Mouse (Mus musculus): ENCODE data around the gene Notch1. TPM values are rescaled to one million over a fixed set of nuclear protein-coding genes. Genes with fewer than 3 reads are reported as not detected.

Gene Notch1
- total and polyA plus RNA-seq, 3 experiments, result 0.06 TPM; not detected in 2

DNA sequence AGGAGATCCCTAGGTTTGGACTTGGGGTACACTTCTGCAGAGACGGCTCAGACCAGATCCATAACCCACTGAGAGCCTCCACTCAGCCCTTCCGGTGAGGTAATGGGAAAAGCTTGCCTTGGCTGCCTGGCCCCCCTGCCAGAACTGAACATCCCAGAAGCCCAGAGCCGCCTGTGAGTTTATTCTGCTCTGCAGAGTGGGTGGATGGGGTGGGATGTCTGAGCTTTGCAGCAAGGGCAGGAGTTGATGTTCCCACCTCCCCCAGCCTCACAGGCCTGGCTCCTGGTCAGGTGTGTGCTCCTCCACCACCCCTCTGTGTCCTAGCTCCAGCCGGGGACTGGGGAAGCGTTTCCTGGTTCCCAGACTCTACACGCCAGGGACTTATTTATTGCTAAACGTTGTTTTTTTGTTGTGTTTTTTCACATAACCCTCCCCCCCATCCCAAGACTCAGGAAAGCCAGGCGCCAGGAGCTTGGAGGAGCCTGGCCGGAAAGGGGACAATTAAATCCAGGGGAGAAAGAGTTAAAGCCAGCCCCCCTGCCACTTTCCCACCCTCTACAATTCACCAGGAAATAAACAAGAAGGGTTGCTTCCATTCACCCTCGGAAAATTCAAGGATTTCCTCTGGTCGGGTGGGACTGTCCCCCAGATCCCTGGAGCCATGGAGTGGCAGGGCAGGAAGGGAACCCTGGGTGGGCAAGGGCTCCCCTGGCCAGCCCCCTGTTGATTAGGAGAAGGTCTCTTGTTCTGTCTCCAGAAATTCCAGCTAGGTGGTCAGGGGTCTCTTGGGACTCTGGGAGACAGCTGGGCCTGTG, 10.2 kb upstream of the Notch1 start:
- Histone ChIP-seq H3K36me3 (ENCODE audit: control insufficient read depth in 1 of 2, insufficient read depth in 2 of 2, low read length in 2 of 2) (no peaks in the 10 kb centered on the region), H3K79me2 (ENCODE audit: control insufficient read depth, insufficient read depth, low read length, poor library complexity) (no peaks in the 10 kb centered on the region), H3K9me3 (replicated peaks; ENCODE audit: insufficient read depth, low read length) (no peaks in the 10 kb centered on the region), H3K9ac (ENCODE audit: control insufficient read depth, low read depth, low read length, poor library complexity, severe bottlenecking) (no peak overlapping the region), H3K27me3 (ENCODE audit: control insufficient read depth in 1 of 2, insufficient read depth in 2 of 2, low read length in 2 of 2) (peaks cover 2 to 4% of the 10 kb centered on the region in 2 experiments; a peak in 3 of 4 replicates), H3K4me3 (ENCODE audit: control insufficient read depth in 1 of 2, insufficient read depth in 1 of 2, low read depth in 2 of 2, low read length in 2 of 2) (no peak overlapping the region), H3K4me1 (ENCODE audit: control insufficient read depth in 1 of 2, insufficient read depth in 2 of 2, low read length in 2 of 2) (no peaks in the 10 kb centered on the region), H3K27ac (ENCODE audit: control insufficient read depth, low read depth, low read length) (no peak overlapping the region)
- no peak for TF ChIP-seq MYB (IDR thresholded peaks at IDR 0.05; ENCODE audit: low read depth, low read length)
- TF ChIP-seq MYC (IDR thresholded peaks at IDR 0.05; ENCODE audit: low read depth, low read length), result no peak
- TF ChIP-seq MAZ (IDR thresholded peaks at IDR 0.05; ENCODE audit: low read depth, low read length), result no peak
- TF ChIP-seq KAT2A (conservative IDR thresholded peaks at IDR 0.05; ENCODE audit: low read depth, low read length), result no peak
- no peak for TF ChIP-seq TBP (IDR thresholded peaks at IDR 0.05; ENCODE audit: low read depth, low read length)
- TF ChIP-seq RAD21 (IDR thresholded peaks at IDR 0.05; ENCODE audit: low read depth, low read length), result no peak
- TF ChIP-seq MAFK (IDR thresholded peaks at IDR 0.05; ENCODE audit: borderline replicate concordance, low read depth, low read length), result no peak
- TF ChIP-seq TCF12 (IDR thresholded peaks at IDR 0.05; ENCODE audit: low read depth, low read length), result no peak
- TF ChIP-seq MXI1 (IDR thresholded peaks at IDR 0.05; ENCODE audit: low read depth, low read length), result no peak
- TF ChIP-seq POLR2AphosphoS2 (IDR thresholded peaks at IDR 0.05; ENCODE audit: low read length), result no peak
- TF ChIP-seq CHD2 (IDR thresholded peaks at IDR 0.05; ENCODE audit: low read length), result no peak
- no peak for TF ChIP-seq NRF1 (IDR thresholded peaks at IDR 0.05; ENCODE audit: insufficient read depth, low read depth, low read length, poor library complexity, severe bottlenecking)
- no peak for TF ChIP-seq ZNF384 (IDR thresholded peaks at IDR 0.05; ENCODE audit: low read depth, low read length)
- no peak for TF ChIP-seq USF1 (IDR thresholded peaks at IDR 0.05; ENCODE audit: low read depth, low read length)
- no peak for TF ChIP-seq CHD1 (IDR thresholded peaks at IDR 0.05; ENCODE audit: low read depth, low read length)
- TF ChIP-seq ZMIZ1 (IDR thresholded peaks at IDR 0.05; ENCODE audit: low read depth, low read length), result no peak
- no peak for TF ChIP-seq TAL1 (IDR thresholded peaks at IDR 0.05; ENCODE audit: low read length)
- no peak for TF ChIP-seq ETS1 (IDR thresholded peaks at IDR 0.05; ENCODE audit: low read depth, low read length)
- no peak for DNase-seq (ENCODE audit: low read depth, low spot score)

DNA sequence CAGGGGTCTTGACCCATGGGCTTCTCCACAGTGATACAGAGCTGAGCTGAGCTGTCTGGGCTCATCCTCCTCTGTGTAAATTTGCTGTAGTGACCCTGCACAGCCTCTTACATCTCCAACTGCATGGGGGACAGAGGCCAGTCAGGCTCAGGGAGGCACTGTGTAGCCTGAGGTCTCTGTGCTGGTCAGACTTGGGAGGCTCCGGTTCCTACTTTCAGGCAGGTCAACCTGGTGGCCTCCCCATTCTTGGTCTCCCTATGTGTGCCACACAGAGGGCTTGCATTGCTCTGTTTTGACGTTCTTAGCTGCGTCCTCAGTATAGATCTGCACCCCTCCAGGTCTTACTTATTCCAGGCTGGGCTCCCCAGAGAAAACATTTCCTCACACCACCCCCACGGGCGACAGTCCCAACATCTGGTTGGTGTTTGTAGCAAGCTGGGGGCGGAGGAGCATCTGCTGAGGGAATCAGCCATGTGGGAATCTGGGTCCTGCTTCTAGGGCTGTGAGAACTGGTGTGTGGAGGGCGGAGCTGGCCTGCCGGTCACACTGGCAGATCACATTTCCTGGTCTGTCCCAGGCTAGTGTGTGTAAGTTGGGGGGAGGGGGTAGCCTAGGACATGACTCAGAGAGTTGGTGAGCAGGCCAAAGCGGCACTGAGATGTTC, 9.0 kb upstream of the Notch1 start:
- Histone ChIP-seq H3K4me3 (ENCODE audit: control insufficient read depth in 1 of 2, insufficient read depth in 1 of 2, low read depth in 2 of 2, low read length in 2 of 2) (no peak overlapping the region), H3K9me3 (replicated peaks; ENCODE audit: insufficient read depth, low read length) (no peaks in the 10 kb centered on the region), H3K4me1 (ENCODE audit: control insufficient read depth in 1 of 2, insufficient read depth in 2 of 2, low read length in 2 of 2) (no peaks in the 10 kb centered on the region), H3K9ac (ENCODE audit: control insufficient read depth, low read depth, low read length, poor library complexity, severe bottlenecking) (no peak overlapping the region), H3K36me3 (ENCODE audit: control insufficient read depth in 1 of 2, insufficient read depth in 2 of 2, low read length in 2 of 2) (no peaks in the 10 kb centered on the region), H3K27me3 (ENCODE audit: control insufficient read depth in 1 of 2, insufficient read depth in 2 of 2, low read length in 2 of 2) (peaks cover 6 to 9% of the 10 kb centered on the region in 2 experiments), H3K27ac (ENCODE audit: control insufficient read depth, low read depth, low read length) (no peak overlapping the region), H3K79me2 (ENCODE audit: control insufficient read depth, insufficient read depth, low read length, poor library complexity) (no peaks in the 10 kb centered on the region)
- DNase-seq (ENCODE audit: low read depth, low spot score), result no peak
- TF ChIP-seq TBP (IDR thresholded peaks at IDR 0.05; ENCODE audit: low read depth, low read length), result no peak
- TF ChIP-seq CHD1 (IDR thresholded peaks at IDR 0.05; ENCODE audit: low read depth, low read length), result no peak
- TF ChIP-seq ELF1 (IDR thresholded peaks at IDR 0.05; ENCODE audit: low read depth, low read length), result no peak
- TF ChIP-seq UBTF (IDR thresholded peaks at IDR 0.05; ENCODE audit: borderline replicate concordance, insufficient read depth, low read depth, low read length), result no peak
- no peak for TF ChIP-seq SIN3A (IDR thresholded peaks at IDR 0.05; ENCODE audit: low read length)
- no peak for TF ChIP-seq HCFC1 (IDR thresholded peaks at IDR 0.05; ENCODE audit: low read depth, low read length)
- no peak for TF ChIP-seq MAZ (IDR thresholded peaks at IDR 0.05; ENCODE audit: low read depth, low read length)

Data from MEL (cell line).